Mouse (Mus musculus) forebrain, embryonic 14.5 days (tissue): ENCODE data around the gene Gstm7. TPM values are rescaled to one million over a fixed set of nuclear protein-coding genes. Genes with fewer than 3 reads are reported as not detected.
"Not testable (repeated sequence)": the region's sequence is repeated elsewhere in the genome, so short reads cannot be mapped to it uniquely, and the experiment has no call there.

Experiments
- ATAC-seq: fragments of 200-750 bp; cut with Nextera tagmentation; 2 replicates; pipeline ENCODE4 v1.8.0; 2017; ENCODE audit warnings: mild to moderate bottlenecking, moderate library complexity
- DNase-seq: peaks from one replicate; pipeline ENCODE4 v3.0.0-alpha.2; 2015; ENCODE audit warnings: low spot score
- H3K27ac ChIP-seq: fragments of 300-500 bp; sonication (generic); 2 replicates; pipeline ENCODE4 v1.5.1; 2014; ENCODE audit warnings: low read depth, mild to moderate bottlenecking, control low read depth, low read length, moderate library complexity
- H3K27me3 ChIP-seq: fragments of 300-500 bp; sonication (generic); replicated peaks from 2 replicates; pipeline ENCODE4 v1.6.1; 2014; ENCODE audit warnings: low read length, control low read depth, mixed read lengths; ENCODE audit not compliant: control insufficient read depth, insufficient read depth
- H3K36me3 ChIP-seq: fragments of 300-500 bp; sonication (generic); 2 replicates; pipeline ENCODE4 v1.6.1; 2014; ENCODE audit warnings: low read length, control low read depth; ENCODE audit not compliant: control insufficient read depth, insufficient read depth
- H3K4me1 ChIP-seq: fragments of 300-500 bp; sonication (generic); 2 replicates; pipeline ENCODE4 v1.6.1; 2014; ENCODE audit warnings: antibody characterized with exemption, low read length, control low read depth; ENCODE audit not compliant: control insufficient read depth, insufficient read depth
- H3K4me2 ChIP-seq: fragments of 300-500 bp; sonication (generic); 2 replicates; pipeline ENCODE4 v1.6.1; 2014; ENCODE audit warnings: mild to moderate bottlenecking, control low read depth, low read length
- H3K4me3 ChIP-seq: fragments of 300-500 bp; sonication (generic); 2 replicates; pipeline ENCODE4 v1.5.1; 2014; ENCODE audit warnings: low read depth, low read length, control low read depth
- H3K9ac ChIP-seq: fragments of 300-500 bp; sonication (generic); 2 replicates; pipeline ENCODE4 v1.6.1; 2014; ENCODE audit warnings: mild to moderate bottlenecking, low read length, control low read depth, moderate library complexity
- H3K9me3 ChIP-seq: fragments of 300-500 bp; sonication (generic); replicated peaks from 2 replicates; pipeline ENCODE4 v1.6.1; 2016; ENCODE audit warnings: low read length, control low read depth, mixed read lengths; ENCODE audit not compliant: control insufficient read depth
- WGBS: fragments of 180-500 bp; shearing (Covaris S2); extraction: QIAGEN DNeasy Blood & Tissue Kit; methylation state at CpG from one replicate; pipeline ENCODE4 v1.1.7; 2014; 5-methylcytosine and 5-hydroxymethylcytosine counted together
- polyA plus RNA-seq: library from polyadenylated mRNA; unstranded; fragments of >200 nt; fragmentation: Nextera tagmentation; extraction: Ambion mirVana; gene quantifications from 2 replicates; pipeline ENCODE4 v1.2.1, GENCODE M21; 2014

The Gstm7 gene
- polyA plus RNA-seq, 1 experiment from 2014 or later = 102 TPM

DNA sequence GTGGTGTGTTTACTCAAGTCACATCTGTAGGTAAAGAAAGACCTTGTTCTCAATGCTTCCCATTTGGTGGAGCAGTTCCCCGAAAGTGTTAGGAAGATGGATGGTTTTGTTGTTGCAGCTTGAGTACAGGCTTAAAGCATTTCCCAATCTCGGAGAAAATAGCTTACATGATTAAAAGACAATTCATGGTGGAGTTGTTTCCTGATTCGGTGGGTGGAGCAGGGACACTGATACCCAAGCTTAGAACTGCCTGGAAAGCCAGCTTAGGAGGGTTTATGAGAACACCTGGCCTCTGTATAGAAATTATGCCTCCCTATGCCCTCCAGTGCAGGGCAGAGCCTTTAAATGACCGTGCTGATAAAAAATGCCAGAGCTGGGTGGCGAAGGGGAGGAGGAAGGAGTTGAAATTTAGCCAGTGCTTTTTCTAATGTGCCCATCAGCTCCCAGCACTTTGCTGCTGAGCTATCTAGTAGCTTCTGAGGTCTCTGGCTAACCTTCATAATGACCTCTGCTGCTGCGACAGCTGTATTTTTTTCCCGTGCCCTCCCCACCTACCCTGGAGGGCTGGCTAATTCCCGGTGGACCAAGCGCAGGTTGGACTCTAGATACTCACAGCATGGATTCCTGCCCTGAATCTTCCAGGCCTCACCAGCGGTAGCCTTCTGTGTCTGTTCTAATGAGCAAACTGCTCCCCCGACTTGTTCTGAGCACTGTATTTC, 30.5 kb downstream of the Gstm7 start:
- 73% methylated on average over 11 of the region's 11 CpGs for WGBS

DNA sequence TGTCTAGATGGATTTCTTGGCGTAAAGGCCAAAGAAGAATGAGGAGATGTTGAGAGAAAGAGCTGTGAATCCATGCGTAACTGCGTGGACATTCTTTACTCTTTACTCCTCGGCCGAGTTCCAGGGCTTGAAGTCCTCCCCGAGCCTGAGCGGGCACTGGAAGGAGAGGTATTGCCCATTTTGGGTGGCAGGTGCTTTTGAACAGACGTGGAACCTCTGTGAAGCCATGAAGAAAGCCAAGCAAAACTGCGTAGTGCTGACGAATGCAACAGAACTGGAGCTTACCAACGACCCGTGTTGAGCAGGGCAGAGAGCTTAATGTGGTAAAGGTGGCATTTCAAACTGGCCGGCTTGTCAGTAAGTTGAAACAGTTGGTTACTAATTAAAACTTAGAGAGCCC, 32.9 kb downstream of the Gstm7 start:
- no peak for DNase-seq
- H3K4me3 ChIP-seq = no peak overlapping the region
- H3K36me3 ChIP-seq = peaks cover 8% of the 10 kb centered on the region
- H3K4me2 ChIP-seq = no peak overlapping the region
- H3K27ac ChIP-seq = no peak overlapping the region
- WGBS = 94% methylated on average over 13 of the region's 13 CpGs
- no peaks in the 10 kb centered on the region for H3K27me3 ChIP-seq
- no peak overlapping the region for H3K9ac ChIP-seq
- H3K9me3 ChIP-seq = no peaks in the 10 kb centered on the region
- peaks cover 6% of the 10 kb centered on the region for H3K4me1 ChIP-seq
- ATAC-seq = no peak

More for the DNA sequence above, 30.5 kb downstream of the Gstm7 start:
- peaks cover 8% of the 10 kb centered on the region for H3K36me3 ChIP-seq
- H3K4me3 ChIP-seq = no peak overlapping the region
- DNase-seq (no peak), ATAC-seq (no peak)
- no peaks in the 10 kb centered on the region for H3K27me3 ChIP-seq
- no peak overlapping the region for H3K27ac ChIP-seq
- no peak overlapping the region for H3K4me2 ChIP-seq
- H3K9ac ChIP-seq = no peak overlapping the region
- peaks cover 6% of the 10 kb centered on the region for H3K4me1 ChIP-seq
- no peaks in the 10 kb centered on the region for H3K9me3 ChIP-seq

DNA sequence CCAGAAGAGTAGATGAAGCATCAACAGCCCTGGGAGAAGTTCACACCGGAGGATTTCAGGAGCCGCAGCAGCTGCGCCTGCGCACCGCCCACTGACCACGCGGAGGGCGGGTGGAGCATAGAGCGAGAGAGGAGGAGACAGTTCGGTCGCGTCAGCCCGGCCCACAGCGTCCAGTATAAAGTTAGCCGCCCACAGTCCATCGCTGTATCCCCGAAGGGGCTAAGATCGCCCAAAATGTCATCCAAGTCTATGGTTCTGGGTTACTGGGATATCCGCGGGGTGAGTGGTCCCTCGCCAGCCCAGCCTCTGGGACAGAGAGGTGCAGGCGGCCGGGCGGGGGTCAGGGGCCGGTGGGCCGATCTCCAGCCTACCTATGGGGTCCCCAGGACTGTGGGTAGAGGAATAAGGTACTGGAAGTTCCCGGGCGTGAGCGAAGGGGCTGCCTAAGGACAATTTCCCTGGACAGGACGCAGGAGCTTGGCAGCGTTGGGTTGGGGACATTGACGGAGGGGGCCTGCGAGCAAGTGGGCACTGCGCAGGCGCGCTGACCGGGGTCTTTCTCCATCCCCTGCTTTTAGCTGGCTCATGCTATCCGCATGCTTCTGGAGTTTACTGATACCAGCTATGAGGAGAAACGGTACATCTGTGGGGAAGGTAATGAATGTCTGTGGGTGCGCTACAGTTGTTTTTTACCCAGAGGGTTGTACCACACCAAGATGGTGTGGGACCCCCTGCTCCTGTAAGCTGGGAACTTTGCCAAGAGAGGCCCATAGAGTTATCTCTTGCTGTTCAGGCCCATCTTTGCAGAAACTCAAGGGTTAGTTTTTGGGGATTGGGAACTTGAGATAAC, 35.7 kb downstream of the Gstm7 start, which contains the start of gene Gstm5:
Gene Gstm5, plus strand, starts transcription at position 102 of the 850 bp plus-strand sequence.
- peak; percentile 86 for DNase-seq
- H3K9ac ChIP-seq = peak within 1 kb of the TSS; percentile 77
- H3K4me1 ChIP-seq = peaks cover 6% of the 10 kb centered on the region
- peaks cover 10% of the 10 kb centered on the region for H3K36me3 ChIP-seq
- no peaks in the 10 kb centered on the region for H3K9me3 ChIP-seq
- peak within 1 kb of the TSS; percentile 56 for H3K4me3 ChIP-seq
- H3K27ac ChIP-seq = peak within 1 kb of the TSS; percentile 10; the same call in 1 of the 2 replicates
- no peaks in the 10 kb centered on the region for H3K27me3 ChIP-seq
- H3K4me2 ChIP-seq = peak within 1 kb of the TSS; percentile 63
- peak; percentile 97 for ATAC-seq
- 4% methylated on average over 40 of the region's 40 CpGs for WGBS

DNA sequence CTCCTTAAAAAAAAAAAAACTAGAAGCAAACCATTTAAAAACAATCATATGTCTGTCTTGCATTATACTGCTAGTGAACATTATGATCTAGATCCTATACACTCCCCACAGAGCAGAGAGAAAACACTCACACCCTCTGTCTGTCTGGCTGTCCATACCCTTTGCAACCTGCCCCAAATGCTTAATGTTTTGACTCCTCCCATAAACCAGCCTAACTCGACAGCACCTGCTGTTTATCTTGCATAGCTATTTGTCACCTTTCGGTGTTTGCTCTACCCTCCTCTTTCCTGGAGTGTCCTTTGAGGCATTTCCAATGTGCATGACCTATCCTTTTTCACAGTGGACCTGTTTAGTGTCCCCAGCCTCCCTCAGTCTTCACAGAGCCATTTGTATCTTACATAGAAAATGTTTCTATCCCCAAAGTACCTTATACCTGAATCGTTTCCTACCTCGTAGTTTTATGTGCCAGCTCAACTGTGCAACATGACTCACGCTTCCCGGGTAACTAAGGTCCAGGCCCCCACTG, 36.4 kb downstream of the Gstm7 start:
- Histone ChIP-seq H3K9me3 (no peaks in the 10 kb centered on the region), H3K4me3 (peak overlapping the region; percentile 56), H3K9ac (peak overlapping the region; percentile 77), H3K27ac (peak overlapping the region; percentile 10; the same call in 1 of the 2 replicates), H3K4me2 (peak overlapping the region; percentile 63), H3K27me3 (no peaks in the 10 kb centered on the region), H3K4me1 (peaks cover 6% of the 10 kb centered on the region), H3K36me3 (peaks cover 10% of the 10 kb centered on the region)
- WGBS = 10% methylated on average over 6 of the region's 6 CpGs
- DNase-seq (no peak), ATAC-seq (peak; percentile 21)

DNA sequence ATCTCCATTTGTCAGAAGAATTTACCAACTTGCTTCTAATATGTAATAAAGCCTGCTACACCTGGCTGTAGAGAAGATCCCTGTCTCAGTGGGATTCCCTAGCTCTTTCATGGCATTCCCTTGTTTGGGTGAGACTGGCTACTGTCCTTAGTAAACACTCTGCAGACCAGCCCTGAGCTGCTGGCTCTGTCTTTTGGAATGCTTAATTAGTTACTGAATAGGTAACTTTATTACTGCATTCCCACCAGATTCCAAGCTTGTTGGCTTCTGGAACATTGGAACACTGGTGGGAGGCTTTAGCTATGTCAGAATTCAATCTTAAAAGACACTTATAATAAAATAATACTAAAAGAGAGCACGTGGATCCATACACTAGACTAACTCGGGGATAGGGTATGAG, 42.4 kb downstream of the Gstm7 start:
- H3K9ac ChIP-seq, ATAC-seq, H3K4me2 ChIP-seq, H3K36me3 ChIP-seq, H3K27ac ChIP-seq, DNase-seq, H3K9me3 ChIP-seq, H3K4me3 ChIP-seq, H3K4me1 ChIP-seq, H3K27me3 ChIP-seq: not testable (repeated sequence)
- WGBS = 77% methylated on average over 2 of the region's 2 CpGs

DNA sequence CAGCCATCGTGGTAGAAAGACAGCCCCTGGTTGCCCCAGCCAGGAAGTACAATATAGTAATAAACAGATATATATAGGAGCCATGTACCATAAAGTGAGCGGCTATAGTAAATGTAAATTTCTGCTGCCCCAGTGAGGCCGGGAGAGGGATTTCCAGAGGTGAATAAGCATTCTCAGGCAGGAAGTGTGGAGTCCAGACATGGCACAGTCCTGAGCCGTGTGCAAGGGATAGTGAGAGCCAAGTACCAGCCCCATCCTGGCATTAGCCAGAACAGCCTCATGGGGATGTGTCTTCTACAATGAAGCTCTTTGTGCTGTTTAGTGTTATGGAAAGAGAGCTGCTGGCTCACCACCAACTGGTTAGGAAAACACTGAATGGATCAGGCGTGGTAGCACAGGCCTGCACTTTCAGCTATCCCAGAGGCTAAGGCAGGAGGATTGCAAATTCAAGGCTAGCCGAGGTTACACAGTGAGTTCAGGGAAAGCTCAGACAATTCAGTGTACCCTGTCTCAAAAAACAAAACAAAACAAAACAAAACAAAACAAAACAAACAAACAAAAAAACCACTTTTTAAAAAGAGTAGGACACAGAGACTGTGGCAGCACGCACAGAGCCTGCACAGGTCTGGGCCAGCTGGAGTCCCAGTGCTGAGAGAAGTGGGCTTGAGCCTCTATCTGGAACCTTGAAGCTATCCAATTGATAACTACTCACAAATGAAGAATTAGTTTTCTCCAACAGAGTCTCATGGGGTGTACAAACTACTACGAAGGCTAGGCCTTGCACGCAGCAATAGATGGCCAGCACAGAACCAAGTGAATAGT, 43.7 kb downstream of the Gstm7 start:
- WGBS = 68% methylated on average over 9 of the region's 9 CpGs
- H3K4me1 ChIP-seq = peaks cover 3% of the 10 kb centered on the region; the same call in 1 of the 2 replicates
- H3K9ac ChIP-seq = no peak overlapping the region
- 0 out of 2 replicates have a peak, but pooled peaks cover 2% of the 10 kb centered on the region for H3K36me3 ChIP-seq
- H3K27ac ChIP-seq = peak overlapping the region; percentile 50; the same call in 1 of the 2 replicates
- ATAC-seq = peak; percentile 96
- H3K4me2 ChIP-seq = no peak overlapping the region
- no peaks in the 10 kb centered on the region for H3K27me3 ChIP-seq
- DNase-seq = peak; percentile 87
- H3K9me3 ChIP-seq = no peaks in the 10 kb centered on the region
- no peak overlapping the region for H3K4me3 ChIP-seq

DNA sequence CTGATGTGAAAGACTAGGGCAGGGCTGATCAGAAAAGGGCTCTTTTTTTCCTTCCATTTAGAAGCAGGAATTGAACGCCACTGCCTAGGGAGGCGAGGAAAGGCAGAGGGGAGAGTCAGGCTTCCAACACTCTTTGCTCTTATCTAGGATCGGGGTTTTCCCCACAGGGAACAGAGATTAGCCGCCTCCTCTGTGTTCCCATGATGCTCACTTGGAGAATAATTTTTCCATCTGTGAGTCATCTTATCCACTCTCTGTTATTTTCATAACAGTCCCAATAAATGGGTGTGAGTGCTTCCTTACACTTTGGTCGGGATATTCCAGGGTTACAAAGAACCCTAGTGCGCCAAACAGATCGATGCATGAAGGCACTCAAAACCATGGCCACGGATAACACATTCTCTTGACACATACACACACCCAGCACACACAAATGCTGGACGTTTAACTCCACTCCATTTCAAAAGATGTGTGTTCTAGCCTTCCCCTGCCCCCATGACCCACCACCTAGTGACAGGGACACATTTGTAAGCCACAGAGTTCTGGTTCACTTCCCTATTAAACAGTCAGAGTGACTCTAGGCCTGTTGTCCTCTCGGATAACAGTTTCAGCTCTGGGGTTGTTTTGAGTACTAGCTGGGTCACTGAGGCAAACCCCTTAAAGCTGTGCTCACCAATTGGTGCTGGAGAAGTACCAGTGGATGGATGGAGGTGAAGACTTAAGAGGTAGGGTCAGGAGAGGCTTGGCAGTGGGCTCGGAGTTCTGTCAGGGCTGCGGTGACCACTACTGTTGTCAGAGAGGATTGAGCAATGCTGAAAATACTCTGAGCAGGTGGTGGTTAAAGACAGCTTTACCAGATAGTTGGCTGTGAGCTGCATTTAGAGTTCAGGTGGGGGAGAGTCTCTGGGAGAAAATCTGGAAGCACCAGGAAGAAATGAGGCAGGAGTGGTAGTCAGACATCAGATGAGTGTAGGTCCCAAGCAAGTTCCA, 53.6 kb downstream of the Gstm7 start:
- Histone ChIP-seq H3K4me3 (no peak overlapping the region), H3K9me3 (no peaks in the 10 kb centered on the region), H3K36me3 (no peaks in the 10 kb centered on the region), H3K9ac (no peak overlapping the region), H3K27me3 (no peaks in the 10 kb centered on the region), H3K4me2 (no peak overlapping the region), H3K4me1 (no peaks in the 10 kb centered on the region), H3K27ac (no peak overlapping the region)
- ATAC-seq = no peak
- WGBS = 88% methylated on average over 12 of the region's 12 CpGs
- no peak for DNase-seq
